10 mouse cellular contexts compared by ENCODE assay signal in the genomic region with DNA sequence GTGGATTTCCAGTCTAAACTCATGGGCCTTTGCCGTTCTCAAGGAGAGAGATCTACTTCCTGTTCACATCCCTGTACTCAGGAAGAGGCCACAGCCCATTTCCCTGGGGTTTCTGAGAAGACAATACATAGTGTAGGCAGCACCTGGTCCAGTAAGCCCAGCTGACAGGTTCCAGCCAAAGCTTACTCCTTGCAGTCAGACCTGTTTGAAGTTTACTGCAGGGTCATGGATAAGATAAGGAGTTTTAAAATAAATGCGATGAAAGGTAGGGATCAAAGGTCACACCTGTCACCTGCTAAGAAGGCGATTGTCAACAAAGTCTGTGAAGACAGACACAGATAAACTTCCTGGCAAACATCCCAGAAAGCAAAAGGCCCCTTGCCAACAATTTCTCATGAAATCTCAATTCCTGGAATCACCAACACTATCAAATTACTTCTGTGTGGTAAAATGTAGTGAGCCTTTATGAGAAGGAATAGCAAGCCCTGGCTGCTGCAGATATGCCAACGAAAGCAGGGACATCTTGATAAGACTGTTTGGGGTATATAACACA.
DNase-seq lines count a peak whose midpoint lies in the region; ATAC-seq lines count a peak whose summit lies in the region.
"Had no signal": no experiment of that assay in that cellular context is flagged by ENCODE, and none has a peak within 500 bp of the region (broad histone marks: within the 10 kb centered on the region; RNA-seq: fewer than 3 reads in every experiment).

No protein-coding gene starts in this region.

- DNase-seq in adrenal gland, adult 2 months = peak; percentile 23
- no peak for DNase-seq in adrenal gland, postnatal 25 days
- DNase-seq in lung, postnatal 36 days = no peak
- no peak for DNase-seq in B cell, adult 2 months
- no peak for DNase-seq in left cerebral cortex, postnatal 14 days (ENCODE audit: low spot score in 2 of 2)
- DNase-seq: thymus, adult 2 months had no signal

- no peaks in the 10 kb centered on the region for H3K36me3 ChIP-seq in lung, embryonic 16.5 days (ENCODE audit: control insufficient read depth, insufficient read depth, low read length)
- no peaks in the 10 kb centered on the region for H3K36me3 ChIP-seq in heart, embryonic 15.5 days
- no peaks in the 10 kb centered on the region for H3K36me3 ChIP-seq in stomach, embryonic 14.5 days (ENCODE audit: control insufficient read depth, insufficient read depth, low read length)

- no peak overlapping the region for H3K4me3 ChIP-seq in lung, embryonic 16.5 days (ENCODE audit: low read length)
- no peak overlapping the region for H3K4me3 ChIP-seq in heart, embryonic 15.5 days
- H3K4me3 ChIP-seq in stomach, embryonic 14.5 days (ENCODE audit: low read depth, low read length) = no peak overlapping the region
- H3K4me3 ChIP-seq: megakaryocyte, embryonic 14.5 days had no signal

- H3K27ac ChIP-seq in lung, embryonic 16.5 days (ENCODE audit: low read length) = peak overlapping the region; percentile 62
- H3K27ac ChIP-seq in heart, embryonic 15.5 days = peak overlapping the region; percentile 90
- no peak overlapping the region; the same call in 1 of the 2 replicates for H3K27ac ChIP-seq in stomach, embryonic 14.5 days (ENCODE audit: low read length)

- H3K9ac ChIP-seq in lung, embryonic 16.5 days (ENCODE audit: low read length) = no peak overlapping the region
- H3K9ac ChIP-seq in heart, embryonic 15.5 days = no peak overlapping the region
- H3K9ac ChIP-seq in stomach, embryonic 14.5 days (replicated peaks; ENCODE audit: low read depth, low read length) = no peak overlapping the region

- H3K4me2 ChIP-seq in lung, embryonic 16.5 days (ENCODE audit: low read depth, low read length) = no peak overlapping the region
- peak overlapping the region; percentile 32; the same call in 1 of the 2 replicates for H3K4me2 ChIP-seq in heart, embryonic 15.5 days
- H3K4me2 ChIP-seq in stomach, embryonic 14.5 days (replicated peaks; ENCODE audit: low read depth, low read length) = no peak overlapping the region

- H3K9me3 ChIP-seq in lung, embryonic 16.5 days (ENCODE audit: control insufficient read depth, low read length) = no peaks in the 10 kb centered on the region
- H3K9me3 ChIP-seq in heart, embryonic 15.5 days (replicated peaks) = no peaks in the 10 kb centered on the region
- H3K9me3 ChIP-seq in stomach, embryonic 14.5 days (ENCODE audit: control insufficient read depth, low read depth, low read length) = no peaks in the 10 kb centered on the region

- peaks cover 6% of the 10 kb centered on the region for H3K4me1 ChIP-seq in lung, embryonic 16.5 days (replicated peaks; ENCODE audit: control insufficient read depth, insufficient read depth, low read length)
- peaks cover 17% of the 10 kb centered on the region for H3K4me1 ChIP-seq in heart, embryonic 15.5 days (replicated peaks)
- no peaks in the 10 kb centered on the region for H3K4me1 ChIP-seq in stomach, embryonic 14.5 days (ENCODE audit: control insufficient read depth, insufficient read depth, low read length)
- H3K4me1 ChIP-seq: megakaryocyte, embryonic 14.5 days had no signal

- 4% methylated on average over 4 of the region's 4 CpGs for WGBS in lung, embryonic 16.5 days
- 9% methylated on average over 4 of the region's 4 CpGs for WGBS in heart, embryonic 15.5 days
- WGBS in stomach, embryonic 14.5 days = 20% methylated on average over 4 of the region's 4 CpGs

- H3K27me3 ChIP-seq in lung, embryonic 16.5 days (ENCODE audit: control insufficient read depth, insufficient read depth, low read depth, low read length) = no peaks in the 10 kb centered on the region
- H3K27me3 ChIP-seq in heart, embryonic 15.5 days = no peaks in the 10 kb centered on the region
- H3K27me3 ChIP-seq in stomach, embryonic 14.5 days (ENCODE audit: control insufficient read depth, insufficient read depth, low read length) = no peaks in the 10 kb centered on the region

- peak; percentile 60; the same call in 1 of the 2 replicates for ATAC-seq in lung, embryonic 16.5 days (ENCODE audit: low read depth)
- peak; percentile 78 for ATAC-seq in heart, embryonic 15.5 days (replicated peaks; ENCODE audit: insufficient number of reproducible peaks, insufficient read depth, low FRiP score, low read depth)
- peak; percentile 92 for ATAC-seq in stomach, embryonic 14.5 days (ENCODE audit: insufficient number of reproducible peaks, insufficient read depth, low FRiP score, low read depth)

- intact Hi-C loops in left cerebral cortex, postnatal 14 days (cut with DNase I) = no loop called here
